Mouse (Mus musculus): ENCODE results near the gene Nxpe4. TPM values are rescaled to one million over a fixed set of nuclear protein-coding genes. Genes with fewer than 3 reads are reported as not detected.

Nxpe4 gene
- polyA plus RNA-seq (2017; shearing (Covaris generic)), result not detected

GRCm38 (mm10) chr9:48161505-48162192, at the start of gene Nxpe4:
Nxpe4 (plus strand) TSS chr9:48162023.

GRCm38 (mm10) chr9:48353148-48353698, 191.4 kb downstream of the Nxpe4 start, which contains the start of gene Nxpe2:
Nxpe2 (minus strand) TSS chr9:48353454.

Other genes starting within 250 kb of the Nxpe4 start
- gene Nxpe2, start 191.4 kb downstream of the Nxpe4 start, polyA plus RNA-seq (2017; shearing (Covaris generic)), result 0.37 TPM